Mouse (Mus musculus): ENCODE data around the gene Cxadr. TPM values are rescaled to one million over a fixed set of nuclear protein-coding genes. Genes with fewer than 3 reads are reported as not detected.
A peak's percentile ranks its signal among the peaks of the same experiment; 100 is the strongest.

The Cxadr gene
- 144 TPM in 2 replicates for polyA plus RNA-seq (2015; fragmentation: Nextera tagmentation; extraction: Ambion mirVana)

GRCm38 (mm10) chr16:78301183-78301830, at the start of gene Cxadr:
TSS of gene Cxadr (plus strand) at chr16:78301489.
- H3K9me3 ChIP-seq: no peaks in the 10 kb centered on the region
- WGBS: under 1% methylated on average over 31 of the region's 34 CpGs
- H3K4me1 ChIP-seq (replicated peaks): peaks cover 38% of the 10 kb centered on the region
- H3K27me3 ChIP-seq: no peaks in the 10 kb centered on the region
- H3K27ac ChIP-seq (replicated peaks): peak within 1 kb of the TSS; percentile 95
- peak within 1 kb of the TSS; percentile 70 for H3K4me2 ChIP-seq
- H3K4me3 ChIP-seq: peak within 1 kb of the TSS; percentile 84
- no peaks in the 10 kb centered on the region for H3K36me3 ChIP-seq
- peak; percentile 96 for ATAC-seq (ENCODE audit: low FRiP score, low read depth)
- H3K9ac ChIP-seq: peak within 1 kb of the TSS; percentile 87

DNA sequence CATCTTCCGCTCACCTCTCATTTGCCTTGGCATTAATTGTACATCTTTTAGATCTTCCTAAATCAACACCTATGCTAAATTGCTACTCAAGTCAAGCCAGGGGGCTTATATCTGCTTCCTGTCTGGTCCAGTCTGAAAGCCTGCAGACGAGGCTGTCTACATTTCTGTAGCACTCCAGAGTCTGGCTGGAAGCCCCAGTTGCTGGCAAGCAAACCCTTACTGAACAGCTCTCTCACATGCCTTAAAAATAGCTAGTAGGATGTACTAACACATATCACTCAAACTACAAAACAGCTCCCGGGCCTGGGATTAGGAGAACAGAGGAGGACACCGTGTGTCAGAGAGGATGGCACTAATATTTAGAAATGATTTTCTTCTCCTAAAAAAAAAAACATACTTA, 42.3 kb upstream of the Cxadr start:
- 80% methylated on average over 4 of the region's 4 CpGs for WGBS
- ATAC-seq (ENCODE audit: low FRiP score, low read depth): no peak

DNA sequence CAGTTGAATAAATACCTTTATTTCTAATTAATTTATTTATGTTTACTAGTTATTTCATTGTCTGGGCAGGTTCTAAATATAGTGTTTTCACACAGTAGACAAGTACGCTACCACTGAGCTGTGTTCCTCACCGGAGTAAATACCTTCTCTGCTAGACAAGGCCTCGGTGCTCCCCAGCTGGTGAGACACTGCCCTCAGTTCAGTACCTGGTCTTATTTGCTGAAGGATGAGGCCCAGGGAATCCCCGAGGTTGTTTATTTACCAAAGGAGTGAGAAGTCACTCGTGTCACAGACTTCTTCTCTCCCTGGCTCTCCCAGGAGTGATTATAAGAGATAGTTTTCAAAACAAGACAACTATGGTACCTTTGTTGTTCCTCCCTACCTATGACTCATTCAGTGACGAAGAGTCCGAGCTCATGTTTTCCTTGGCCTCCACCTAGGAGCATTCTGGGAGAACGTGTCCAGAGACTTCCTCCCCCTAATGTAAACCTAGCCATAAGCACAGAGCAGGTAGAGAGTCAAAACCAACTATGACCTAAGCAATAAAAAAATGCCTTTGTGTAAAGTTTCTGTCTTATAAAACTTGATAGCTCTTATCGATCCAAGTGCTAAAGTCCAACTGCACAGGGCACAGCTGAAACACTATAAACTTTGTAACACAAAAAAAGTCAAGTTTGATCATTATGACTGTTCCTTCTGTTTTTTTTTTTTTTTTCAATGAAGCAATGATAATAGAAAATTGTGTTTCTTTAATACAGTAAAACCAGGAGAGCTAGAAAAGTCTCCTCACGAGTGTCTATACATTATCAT, 41.0 kb upstream of the Cxadr start:
- ATAC-seq (ENCODE audit: low FRiP score, low read depth): no peak
- H3K27ac ChIP-seq (replicated peaks): no peak overlapping the region
- WGBS: 82% methylated on average over 10 of the region's 10 CpGs
- H3K4me3 ChIP-seq: no peak overlapping the region
- no peak overlapping the region for H3K9ac ChIP-seq
- no peak overlapping the region for H3K4me2 ChIP-seq
- H3K36me3 ChIP-seq: no peaks in the 10 kb centered on the region
- H3K9me3 ChIP-seq: no peaks in the 10 kb centered on the region
- no peaks in the 10 kb centered on the region for H3K27me3 ChIP-seq
- peaks cover 9% of the 10 kb centered on the region for H3K4me1 ChIP-seq (replicated peaks)

More for the DNA sequence above, 42.3 kb upstream of the Cxadr start:
- Histone ChIP-seq H3K27me3 (no peaks in the 10 kb centered on the region), H3K27ac (replicated peaks) (no peak overlapping the region), H3K4me2 (no peak overlapping the region), H3K9ac (no peak overlapping the region), H3K4me1 (replicated peaks) (no peaks in the 10 kb centered on the region), H3K36me3 (no peaks in the 10 kb centered on the region), H3K4me3 (no peak overlapping the region), H3K9me3 (no peaks in the 10 kb centered on the region)

DNA sequence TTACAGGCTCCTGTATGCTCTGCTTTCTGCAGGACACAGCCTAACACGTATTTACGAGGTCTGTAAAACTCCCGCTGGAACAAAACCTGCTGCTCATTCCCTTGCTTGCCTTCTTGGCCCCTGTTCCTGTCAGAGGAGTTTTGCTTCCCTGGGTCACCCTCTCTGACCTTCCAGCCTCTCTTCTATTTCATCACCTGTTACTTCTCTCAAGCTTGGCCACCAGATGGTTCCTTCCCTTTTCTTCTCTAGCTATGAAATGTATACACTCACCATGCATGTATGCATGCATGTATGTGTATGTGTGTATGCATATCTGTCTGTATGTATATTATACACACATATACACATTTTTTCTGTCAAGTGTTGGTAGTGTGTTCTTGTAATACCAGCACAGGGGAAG, 39.8 kb upstream of the Cxadr start:
- no peaks in the 10 kb centered on the region for H3K27me3 ChIP-seq
- WGBS: 78% methylated on average over 3 of the region's 3 CpGs
- no peaks in the 10 kb centered on the region for H3K36me3 ChIP-seq
- H3K4me3 ChIP-seq: no peak overlapping the region
- H3K9ac ChIP-seq: no peak overlapping the region
- ATAC-seq (ENCODE audit: low FRiP score, low read depth): no peak
- H3K4me1 ChIP-seq (replicated peaks): peaks cover 12% of the 10 kb centered on the region
- H3K4me2 ChIP-seq: no peak overlapping the region
- H3K27ac ChIP-seq (replicated peaks): no peak overlapping the region
- H3K9me3 ChIP-seq: no peaks in the 10 kb centered on the region

DNA sequence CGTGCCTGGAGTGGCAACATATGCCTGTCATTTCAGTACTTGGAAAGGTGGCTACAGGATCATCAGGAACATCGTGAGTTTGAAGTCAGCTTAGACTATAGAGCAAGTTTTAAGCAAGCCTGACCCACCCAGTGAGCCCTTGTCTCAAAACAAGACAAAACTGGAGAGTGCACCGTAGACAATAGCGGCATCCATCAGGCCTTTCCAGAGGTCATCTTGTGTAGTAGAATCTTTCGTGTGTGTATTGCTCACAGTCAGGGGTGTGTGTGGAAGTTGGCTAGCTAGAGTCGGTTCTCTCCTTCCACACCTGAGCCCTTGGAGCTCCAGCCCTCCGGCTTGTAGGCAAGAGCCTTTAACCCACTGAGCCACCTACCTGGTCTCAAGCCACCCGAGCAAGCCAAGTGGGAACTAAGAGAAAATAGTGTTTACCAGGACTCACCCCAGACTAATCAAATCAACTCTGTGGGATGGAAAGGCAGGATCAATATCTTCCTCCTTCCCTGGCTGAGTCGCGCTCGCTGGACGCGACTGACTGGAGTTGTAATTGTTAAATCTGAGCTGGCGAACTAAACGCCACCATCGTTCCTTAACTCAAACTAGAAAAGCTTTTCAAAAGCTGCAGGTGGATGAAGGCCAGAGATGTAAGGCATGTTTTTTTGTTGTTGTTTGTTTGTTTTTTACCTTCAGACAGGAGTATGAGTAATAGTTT, 36.7 kb upstream of the Cxadr start:
- H3K36me3 ChIP-seq: no peaks in the 10 kb centered on the region
- H3K4me2 ChIP-seq: peak overlapping the region; percentile 74
- no peaks in the 10 kb centered on the region for H3K9me3 ChIP-seq
- H3K4me1 ChIP-seq (replicated peaks): peaks cover 12% of the 10 kb centered on the region
- WGBS: 12% methylated on average over 16 of the region's 16 CpGs
- H3K27ac ChIP-seq (replicated peaks): peak overlapping the region; percentile 34; the same call in 1 of the 2 replicates
- H3K27me3 ChIP-seq: no peaks in the 10 kb centered on the region
- H3K9ac ChIP-seq: peak overlapping the region; percentile 41
- ATAC-seq (ENCODE audit: low FRiP score, low read depth): peak; percentile 48; the same call in 1 of the 2 replicates
- peak overlapping the region; percentile 39 for H3K4me3 ChIP-seq

DNA sequence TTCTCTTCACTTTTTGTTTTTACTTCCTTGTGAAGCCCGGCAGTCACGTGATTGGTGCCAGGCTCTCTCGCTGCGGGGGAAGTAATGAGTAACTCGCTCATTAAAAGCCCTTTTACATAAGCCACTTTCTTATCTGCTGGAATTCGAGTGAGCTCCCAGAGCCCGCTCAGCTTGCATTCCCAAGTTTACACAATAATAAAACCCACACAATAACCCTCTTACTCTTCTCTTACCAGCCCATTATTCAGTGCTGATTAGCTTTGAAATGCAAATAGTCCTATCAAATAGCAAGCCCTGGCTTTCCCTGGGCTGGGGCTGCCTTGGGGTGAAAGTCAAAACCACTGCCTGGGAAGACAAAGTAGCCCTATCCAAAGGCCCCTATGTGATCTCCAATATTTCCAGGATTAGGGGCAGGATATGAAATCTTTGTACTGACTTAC, 36.1 kb upstream of the Cxadr start:
- 0 out of 2 replicates have a peak, but pooled peaks have one; percentile 45 for ATAC-seq (ENCODE audit: low FRiP score, low read depth)
- no peak overlapping the region for H3K27ac ChIP-seq (replicated peaks)
- H3K4me2 ChIP-seq: peak overlapping the region; percentile 74
- no peaks in the 10 kb centered on the region for H3K9me3 ChIP-seq
- 0% methylated on average over 7 of the region's 7 CpGs for WGBS
- H3K27me3 ChIP-seq: no peaks in the 10 kb centered on the region
- no peaks in the 10 kb centered on the region for H3K36me3 ChIP-seq
- H3K9ac ChIP-seq: 0 out of 2 replicates have a peak overlapping the region, but pooled peaks have one; percentile 41
- H3K4me1 ChIP-seq (replicated peaks): peaks cover 12% of the 10 kb centered on the region
- H3K4me3 ChIP-seq: peak overlapping the region; percentile 39

DNA sequence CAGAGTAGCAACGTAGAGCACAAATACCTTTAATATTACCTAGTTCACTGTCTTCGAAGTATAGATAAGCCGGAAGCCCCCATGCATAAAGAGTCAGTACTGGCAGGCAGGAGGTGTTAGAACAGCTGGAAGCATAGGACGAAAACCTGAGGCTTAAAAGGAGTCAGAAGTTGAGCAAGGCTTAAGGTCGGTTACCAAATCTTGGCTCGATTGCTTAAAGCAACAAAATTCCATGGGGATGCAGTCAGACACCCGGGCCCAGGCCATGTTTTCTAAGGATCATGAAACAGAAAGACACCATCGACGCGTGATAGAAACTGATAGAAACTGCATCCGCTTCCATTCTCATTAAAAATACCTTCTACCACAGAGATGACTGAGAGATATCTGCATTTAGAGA, 35.5 kb upstream of the Cxadr start:
- no peak overlapping the region for H3K9ac ChIP-seq
- H3K4me1 ChIP-seq (replicated peaks): peaks cover 12% of the 10 kb centered on the region
- 44% methylated on average over 11 of the region's 11 CpGs for WGBS
- no peak overlapping the region for H3K4me2 ChIP-seq
- H3K27me3 ChIP-seq: no peaks in the 10 kb centered on the region
- no peak overlapping the region for H3K27ac ChIP-seq (replicated peaks)
- H3K4me3 ChIP-seq: no peak overlapping the region
- H3K36me3 ChIP-seq: no peaks in the 10 kb centered on the region
- no peaks in the 10 kb centered on the region for H3K9me3 ChIP-seq
- no peak for ATAC-seq (ENCODE audit: low FRiP score, low read depth)

- Histone ChIP-seq H3K36me3 (no peaks in the 10 kb centered on the region), H3K27me3 (no peaks in the 10 kb centered on the region), H3K4me3 (no peak overlapping the region), H3K9ac (no peak overlapping the region), H3K27ac (replicated peaks) (no peak overlapping the region), H3K4me2 (no peak overlapping the region), H3K4me1 (replicated peaks) (peaks cover 12% of the 10 kb centered on the region), H3K9me3 (no peaks in the 10 kb centered on the region)
- no peak for ATAC-seq (ENCODE audit: low FRiP score, low read depth)
Observed at GRCm38 (mm10) chr16:78267453-78267852, 33.8 kb upstream of the Cxadr start.

GRCm38 (mm10) chr16:78268167-78268566, 33.1 kb upstream of the Cxadr start:
- H3K9ac ChIP-seq: no peak overlapping the region
- 90% methylated on average over 3 of the region's 3 CpGs for WGBS
- H3K27ac ChIP-seq (replicated peaks): no peak overlapping the region
- ATAC-seq (ENCODE audit: low FRiP score, low read depth): no peak
- no peak overlapping the region for H3K4me2 ChIP-seq
- H3K9me3 ChIP-seq: no peaks in the 10 kb centered on the region
- H3K36me3 ChIP-seq: no peaks in the 10 kb centered on the region
- H3K4me1 ChIP-seq (replicated peaks): peaks cover 12% of the 10 kb centered on the region
- no peak overlapping the region for H3K4me3 ChIP-seq
- H3K27me3 ChIP-seq: no peaks in the 10 kb centered on the region

DNA sequence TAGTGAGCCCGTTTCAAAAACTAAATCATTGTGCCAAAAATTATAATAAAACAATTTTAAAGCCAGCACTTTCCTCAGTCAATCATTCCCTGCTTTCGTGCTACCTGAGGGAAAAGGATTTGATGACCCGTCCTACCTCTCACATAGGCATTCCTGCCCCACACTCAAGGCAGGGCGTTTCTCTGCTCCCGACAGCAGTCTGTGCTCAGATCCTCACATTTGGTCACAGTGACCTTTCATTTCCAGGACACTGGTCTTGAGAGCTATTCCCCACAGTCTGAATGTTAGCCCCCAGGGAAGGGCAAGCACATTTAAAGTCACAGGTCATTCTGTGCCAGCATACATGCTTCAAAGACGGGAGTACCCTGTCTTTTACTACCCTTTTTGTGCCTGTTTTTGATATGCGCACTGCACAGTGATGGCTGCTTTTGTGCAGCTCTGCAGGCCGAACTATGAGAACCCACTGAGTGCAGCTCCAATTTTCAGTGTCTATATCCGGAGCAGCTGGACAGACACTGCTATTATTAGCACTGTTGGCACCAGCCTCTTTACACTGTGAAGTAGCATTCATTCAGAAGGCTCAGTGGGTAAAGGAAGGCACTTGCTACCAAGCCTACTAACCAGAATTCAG, 26.3 kb upstream of the Cxadr start:
- no peak overlapping the region for H3K4me3 ChIP-seq
- H3K9ac ChIP-seq: no peak overlapping the region
- 75% methylated on average over 9 of the region's 9 CpGs for WGBS
- H3K4me2 ChIP-seq: no peak overlapping the region
- no peaks in the 10 kb centered on the region for H3K9me3 ChIP-seq
- H3K4me1 ChIP-seq (replicated peaks): no peaks in the 10 kb centered on the region
- H3K36me3 ChIP-seq: no peaks in the 10 kb centered on the region
- no peaks in the 10 kb centered on the region for H3K27me3 ChIP-seq
- no peak for ATAC-seq (ENCODE audit: low FRiP score, low read depth)
- H3K27ac ChIP-seq (replicated peaks): no peak overlapping the region

- Histone ChIP-seq H3K9ac (no peak overlapping the region), H3K4me1 (replicated peaks) (no peaks in the 10 kb centered on the region), H3K27ac (replicated peaks) (no peak overlapping the region), H3K4me3 (no peak overlapping the region), H3K36me3 (no peaks in the 10 kb centered on the region), H3K9me3 (no peaks in the 10 kb centered on the region), H3K4me2 (no peak overlapping the region), H3K27me3 (no peaks in the 10 kb centered on the region)
- no peak for ATAC-seq (ENCODE audit: low FRiP score, low read depth)
- 65% methylated on average over 4 of the region's 4 CpGs for WGBS
Observed at GRCm38 (mm10) chr16:78277567-78277966, 23.7 kb upstream of the Cxadr start.
